Mouse (Mus musculus) megakaryocyte, embryonic 14.5 days (primary cell): ENCODE measurements around the gene Gfi1b. TPM values are rescaled to one million over a fixed set of nuclear protein-coding genes. Genes with fewer than 3 reads are reported as not detected.

Experiments
- H3K27me3 ChIP-seq: replicated peaks from 2 replicates; pipeline ENCODE3; 2012; ENCODE audit warnings: inconsistent platforms
- H3K36me3 ChIP-seq: replicated peaks from 2 replicates; pipeline ENCODE3; 2012; ENCODE audit warnings: low read length, inconsistent platforms, mixed read lengths
- H3K4me1 ChIP-seq: 2 replicates; pipeline ENCODE4 v1.6.1; 2012; ENCODE audit warnings: inconsistent platforms
- H3K4me3 ChIP-seq: replicated peaks from 2 replicates; pipeline ENCODE3; 2012; ENCODE audit warnings: moderate library complexity, mild to moderate bottlenecking, inconsistent platforms
- H3K9me3 ChIP-seq: 2 replicates; pipeline ENCODE4 v1.6.1; 2012; ENCODE audit warnings: inconsistent platforms
- FLI1 ChIP-seq: IDR thresholded peaks from 2 replicates; pipeline ENCODE4 v1.6.1; 2012; ENCODE audit warnings: low read length, inconsistent platforms, mixed read lengths
- GATA1 ChIP-seq: IDR thresholded peaks from 3 replicates; pipeline ENCODE4 v1.6.1; 2012; ENCODE audit warnings: mixed read lengths, low read length, inconsistent platforms, borderline replicate concordance
- polyA plus RNA-seq: library from polyadenylated mRNA; stranded (reverse); fragments of >175 nt; gene quantifications from 2 replicates; pipeline ENCODE4 v1.2.3, GENCODE M21; 2012; ENCODE audit warnings: low replicate concordance; ENCODE audit not compliant: insufficient read depth

Gfi1b gene
- polyA plus RNA-seq, 1 experiment = 225 TPM

GRCm38 (mm10) chr2:28640461-28641424, 19.0 kb upstream of the Gfi1b start, which contains the start of gene Tsc1:
TSS of gene Tsc1 (plus strand) at chr2:28641228.
- Histone ChIP-seq H3K4me1 (peaks cover 41% of the 10 kb centered on the region), H3K9me3 (no peaks in the 10 kb centered on the region), H3K36me3 (no peaks in the 10 kb centered on the region), H3K27me3 (peaks cover 2% of the 10 kb centered on the region), H3K4me3 (peak within 1 kb of the TSS; percentile 95)
- TF ChIP-seq FLI1 (no peak), GATA1 (no peak)

GRCm38 (mm10) chr2:28639794-28640193, 18.0 kb upstream of the Gfi1b start:
- TF ChIP-seq GATA1 = no peak
- TF ChIP-seq FLI1 = no peak
- Histone ChIP-seq H3K27me3 (peaks cover 2% of the 10 kb centered on the region), H3K36me3 (no peaks in the 10 kb centered on the region), H3K9me3 (no peaks in the 10 kb centered on the region), H3K4me1 (peaks cover 38% of the 10 kb centered on the region), H3K4me3 (no peak overlapping the region)

GRCm38 (mm10) chr2:28638886-28639285, 17.1 kb upstream of the Gfi1b start:
- H3K36me3 ChIP-seq = no peaks in the 10 kb centered on the region

GRCm38 (mm10) chr2:28638352-28638751, 16.6 kb upstream of the Gfi1b start:
- Histone ChIP-seq H3K4me1 (peaks cover 40% of the 10 kb centered on the region), H3K27me3 (peaks cover 2% of the 10 kb centered on the region), H3K36me3 (no peaks in the 10 kb centered on the region), H3K4me3 (no peak overlapping the region), H3K9me3 (no peaks in the 10 kb centered on the region)
- TF ChIP-seq FLI1 (no peak), GATA1 (no peak)

More at GRCm38 (mm10) chr2:28638886-28639285, 17.1 kb upstream of the Gfi1b start:
- H3K4me1 ChIP-seq = peaks cover 35% of the 10 kb centered on the region
- no peak overlapping the region for H3K4me3 ChIP-seq
- H3K27me3 ChIP-seq = peaks cover 2% of the 10 kb centered on the region
- no peaks in the 10 kb centered on the region for H3K9me3 ChIP-seq
- TF ChIP-seq GATA1 (no peak), FLI1 (no peak)

- no peaks in the 10 kb centered on the region for H3K36me3 ChIP-seq
- TF ChIP-seq FLI1 (no peak), GATA1 (no peak)
- no peak overlapping the region for H3K4me3 ChIP-seq
- H3K27me3 ChIP-seq = peaks cover 2% of the 10 kb centered on the region
- peaks cover 42% of the 10 kb centered on the region for H3K4me1 ChIP-seq
- H3K9me3 ChIP-seq = no peaks in the 10 kb centered on the region
Measured at GRCm38 (mm10) chr2:28637106-28637845, 15.5 kb upstream of the Gfi1b start.

- Histone ChIP-seq H3K36me3 (no peaks in the 10 kb centered on the region), H3K9me3 (no peaks in the 10 kb centered on the region), H3K27me3 (peaks cover 3% of the 10 kb centered on the region), H3K4me1 (peaks cover 39% of the 10 kb centered on the region), H3K4me3 (no peak overlapping the region)
- no peak for TF ChIP-seq GATA1
- no peak for TF ChIP-seq FLI1
Measured at GRCm38 (mm10) chr2:28635199-28635598, 13.4 kb upstream of the Gfi1b start.

GRCm38 (mm10) chr2:28633136-28633535, 11.4 kb upstream of the Gfi1b start:
- Histone ChIP-seq H3K36me3 (no peaks in the 10 kb centered on the region), H3K4me1 (peaks cover 49% of the 10 kb centered on the region)

GRCm38 (mm10) chr2:28632626-28633025, 10.8 kb upstream of the Gfi1b start:
- peaks cover 4% of the 10 kb centered on the region for H3K27me3 ChIP-seq
- TF ChIP-seq GATA1 = no peak
- TF ChIP-seq FLI1 = no peak

More at GRCm38 (mm10) chr2:28633136-28633535, 11.4 kb upstream of the Gfi1b start:
- TF ChIP-seq FLI1 (no peak), GATA1 (no peak)
- Histone ChIP-seq H3K9me3 (no peaks in the 10 kb centered on the region), H3K27me3 (peaks cover 5% of the 10 kb centered on the region), H3K4me3 (no peak overlapping the region)

GRCm38 (mm10) chr2:28629911-28630381, 8.2 kb upstream of the Gfi1b start:
- H3K9me3 ChIP-seq = peaks cover 2% of the 10 kb centered on the region; the same call in 1 of the 2 replicates
- TF ChIP-seq FLI1 (no peak), GATA1 (no peak)
- no peak overlapping the region for H3K4me3 ChIP-seq
- H3K27me3 ChIP-seq = peaks cover 10% of the 10 kb centered on the region
- no peaks in the 10 kb centered on the region for H3K36me3 ChIP-seq
- peaks cover 72% of the 10 kb centered on the region for H3K4me1 ChIP-seq

More at GRCm38 (mm10) chr2:28632626-28633025, 10.8 kb upstream of the Gfi1b start:
- Histone ChIP-seq H3K9me3 (no peaks in the 10 kb centered on the region), H3K4me1 (peaks cover 53% of the 10 kb centered on the region), H3K36me3 (no peaks in the 10 kb centered on the region), H3K4me3 (no peak overlapping the region)
